Mouse (Mus musculus) cerebellum, adult 2 months (tissue): ENCODE results near the gene Lpar6. TPM values are rescaled to one million over a fixed set of nuclear protein-coding genes. Genes with fewer than 3 reads are reported as not detected.
A peak's percentile ranks its signal among the peaks of the same experiment; 100 is the strongest.

Source experiments
- DNase-seq, 2 experiments: peaks; one replicate each; pipeline ENCODE4 v3.0.0; 2021
- H3K27ac ChIP-seq: fragments of 200-500 bp; 2 replicates; pipeline ENCODE4 v1.5.1; 2012; ENCODE audit warnings: low read length, control low read depth, inconsistent platforms; ENCODE audit not compliant: insufficient read depth
- H3K27me3 ChIP-seq: fragments of 200-500 bp; 2 replicates; pipeline ENCODE4 v1.6.1; 2012; ENCODE audit warnings: inconsistent platforms, mild to moderate bottlenecking, low read length, moderate library complexity; ENCODE audit not compliant: control insufficient read depth, insufficient read depth
- H3K4me1 ChIP-seq: fragments of 200-500 bp; 2 replicates; pipeline ENCODE4 v1.6.1; 2011; ENCODE audit warnings: low read length; ENCODE audit not compliant: control insufficient read depth, insufficient read depth
- H3K4me3 ChIP-seq: fragments of 200-500 bp; replicated peaks from 2 replicates; pipeline ENCODE3; 2011; ENCODE audit warnings: mild to moderate bottlenecking, low read depth, low read length, control low read depth; ENCODE audit not compliant: insufficient read depth
- CTCF ChIP-seq: fragments of 200-500 bp; IDR thresholded peaks from 2 replicates; pipeline ENCODE4 v1.5.1; 2011; ENCODE audit warnings: low read depth, mild to moderate bottlenecking, control low read depth, low read length, moderate library complexity, borderline replicate concordance; ENCODE audit not compliant: insufficient read depth
- POLR2A ChIP-seq: fragments of 200-500 bp; IDR thresholded peaks from 2 replicates; pipeline ENCODE4 v1.6.1; 2011; ENCODE audit warnings: low read length, control low read depth, borderline replicate concordance; ENCODE audit not compliant: insufficient read depth
- WGBS: fragments of 180-500 bp; shearing (Covaris S2); methylation state at CpG from one replicate; pipeline ENCODE4 v1.1.7; 2018; 5-methylcytosine and 5-hydroxymethylcytosine counted together
- polyA plus RNA-seq: library from polyadenylated mRNA; depleted of rRNA; stranded (reverse); fragments of >200 nt; gene quantifications from 2 replicates; pipeline ENCODE4 v1.2.3, GENCODE M21; 2012; rRNA removed

Gene Lpar6
- polyA plus RNA-seq, 1 experiment, result 2.7 TPM

GRCm38 (mm10) chr14:73258181-73258580 is 20.5 kb downstream of the Lpar6 start:
- no peak for TF ChIP-seq CTCF
- no peak for TF ChIP-seq POLR2A
- no peak overlapping the region for H3K4me3 ChIP-seq
- no peaks in the 10 kb centered on the region for H3K27me3 ChIP-seq
- DNase-seq, result no peak
- H3K27ac ChIP-seq, result no peak overlapping the region
- no peaks in the 10 kb centered on the region for H3K4me1 ChIP-seq
- 73% methylated on average over 4 of the region's 4 CpGs for WGBS

- H3K27me3 ChIP-seq, result no peaks in the 10 kb centered on the region
- TF ChIP-seq POLR2A (no peak), CTCF (no peak)
- H3K4me3 ChIP-seq, result no peak overlapping the region
- H3K27ac ChIP-seq, result no peak overlapping the region
- WGBS, result 96% methylated on average over 9 of the region's 9 CpGs
- no peaks in the 10 kb centered on the region for H3K4me1 ChIP-seq
- DNase-seq, result no peak
These were observed 24.5 kb downstream of the Lpar6 start for GRCm38 (mm10) chr14:73262210-73262609.

GRCm38 (mm10) chr14:73266166-73266565 is 28.5 kb downstream of the Lpar6 start:
- TF ChIP-seq POLR2A (no peak), CTCF (peak; percentile 17; the same call in 1 of the 2 replicates)
- no peak overlapping the region for H3K4me3 ChIP-seq
- WGBS, result 87% methylated on average over 3 of the region's 3 CpGs
- no peaks in the 10 kb centered on the region for H3K27me3 ChIP-seq
- no peaks in the 10 kb centered on the region for H3K4me1 ChIP-seq
- no peak for DNase-seq
- no peak overlapping the region for H3K27ac ChIP-seq

GRCm38 (mm10) chr14:73271807-73272206 is 34.1 kb downstream of the Lpar6 start:
- no peak for TF ChIP-seq POLR2A
- TF ChIP-seq CTCF, result no peak
- no peaks in the 10 kb centered on the region for H3K4me1 ChIP-seq
- WGBS, result 52% methylated on average over 5 of the region's 5 CpGs
- H3K4me3 ChIP-seq, result no peak overlapping the region
- H3K27ac ChIP-seq, result no peak overlapping the region
- no peak for DNase-seq
- H3K27me3 ChIP-seq, result no peaks in the 10 kb centered on the region

- TF ChIP-seq POLR2A (no peak), CTCF (no peak)
- DNase-seq, result no peak
- Histone ChIP-seq H3K4me1 (no peaks in the 10 kb centered on the region), H3K4me3 (no peak overlapping the region), H3K27me3 (no peaks in the 10 kb centered on the region), H3K27ac (no peak overlapping the region)
- 87% methylated on average over 6 of the region's 6 CpGs for WGBS
These were observed 41.4 kb downstream of the Lpar6 start for GRCm38 (mm10) chr14:73279096-73279495.

- TF ChIP-seq CTCF (peak; percentile 57; the same call in 1 of the 2 replicates), POLR2A (no peak)
- H3K4me1 ChIP-seq, result no peaks in the 10 kb centered on the region
- H3K27me3 ChIP-seq, result no peaks in the 10 kb centered on the region
- peak in 1 of 2 experiments; percentile 9 for DNase-seq
- WGBS, result 0% methylated on average over 1 of the region's 1 CpGs
- no peak overlapping the region for H3K27ac ChIP-seq
- no peak overlapping the region for H3K4me3 ChIP-seq
These were observed 43.3 kb downstream of the Lpar6 start for GRCm38 (mm10) chr14:73280996-73281395.

- DNase-seq, result no peak
- Histone ChIP-seq H3K4me3 (no peak overlapping the region), H3K27ac (no peak overlapping the region), H3K4me1 (no peaks in the 10 kb centered on the region), H3K27me3 (no peaks in the 10 kb centered on the region)
- TF ChIP-seq CTCF, result no peak
- no peak for TF ChIP-seq POLR2A
- 97% methylated on average over 2 of the region's 2 CpGs for WGBS
These were observed 52.2 kb downstream of the Lpar6 start for GRCm38 (mm10) chr14:73289915-73290314.

- Histone ChIP-seq H3K4me3 (no peak overlapping the region), H3K4me1 (no peaks in the 10 kb centered on the region), H3K27ac (no peak overlapping the region), H3K27me3 (no peaks in the 10 kb centered on the region)
- TF ChIP-seq POLR2A (no peak), CTCF (no peak)
- 17% methylated on average over 1 of the region's 1 CpGs for WGBS
- DNase-seq, result no peak
These were observed 54.7 kb downstream of the Lpar6 start for GRCm38 (mm10) chr14:73292434-73292833.

Other genes with a start within 250 kb of the Lpar6 start
- 0.60 and 1.4 TPM in 2 replicates for gene Cysltr2, start 188.8 kb upstream of the Lpar6 start, polyA plus RNA-seq
- 27.0 and 30.2 TPM in 2 replicates for gene Rcbtb2, start 114.9 kb upstream of the Lpar6 start, polyA plus RNA-seq
- 21.2 and 22.4 TPM in 2 replicates for gene Rb1, start 87.9 kb downstream of the Lpar6 start, polyA plus RNA-seq
- 1,793 and 1,993 TPM in 2 replicates for gene Itm2b, start 147.4 kb downstream of the Lpar6 start, polyA plus RNA-seq